Mouse (Mus musculus) kidney, postnatal 14 days (tissue): ENCODE data around the gene Txndc11.

Experiments
- DNase-seq: peaks from one replicate; pipeline ENCODE4 v3.0.0; 2022; ENCODE audit warnings: mixed read lengths

The Txndc11 gene

DNA sequence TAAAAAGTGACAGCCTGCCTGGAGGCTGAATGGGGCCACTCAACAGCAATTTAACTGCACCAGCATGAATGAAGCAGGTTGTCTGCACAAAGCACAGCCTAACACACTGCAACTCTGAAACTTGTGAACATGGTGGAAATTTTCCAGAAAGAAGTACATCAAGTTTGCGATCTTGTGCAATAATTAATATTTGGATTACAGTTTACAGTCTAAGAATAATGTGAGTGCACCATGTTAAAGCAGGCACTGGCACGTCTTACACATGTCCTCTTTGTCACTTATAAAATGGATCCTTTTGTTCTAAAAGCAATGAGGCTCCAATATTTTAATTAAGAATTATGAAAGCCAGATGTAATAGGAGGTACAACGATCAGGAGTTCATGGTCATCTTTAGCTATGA is 37.1 kb downstream of the Txndc11 start:
- no peak for DNase-seq

DNA sequence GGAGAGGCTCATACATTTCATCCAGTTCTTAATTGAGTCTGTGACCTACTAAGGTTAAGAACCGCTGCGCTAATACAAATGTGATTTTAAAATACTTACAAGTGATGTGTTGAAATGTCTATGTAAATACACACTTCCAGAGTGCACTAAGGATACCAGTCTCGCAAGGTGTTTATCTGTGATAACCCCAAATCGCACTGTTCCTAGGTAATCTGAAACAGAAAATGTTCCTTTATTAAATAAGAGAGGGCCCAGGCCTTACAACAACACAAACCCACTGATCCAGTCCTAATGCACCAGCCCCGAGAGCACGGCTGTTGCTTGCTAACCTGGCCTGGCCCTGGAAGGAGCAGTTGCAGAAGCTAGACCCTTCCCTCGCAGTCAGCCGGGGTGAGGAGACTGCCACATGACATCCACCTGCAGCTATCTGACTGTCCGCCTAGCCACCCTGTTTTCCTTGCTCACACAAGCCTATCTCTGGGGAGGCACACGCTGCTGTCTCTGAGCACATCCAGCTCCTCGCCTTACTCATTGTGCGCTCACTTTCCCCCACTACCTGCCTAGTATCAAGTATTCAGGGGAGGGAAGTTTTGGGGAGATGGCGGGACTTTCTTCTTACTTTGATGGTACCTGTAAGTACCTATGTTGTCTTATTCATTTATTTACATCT is 40.6 kb downstream of the Txndc11 start:
- no peak for DNase-seq

- no peak for DNase-seq
Measured at GRCm38 (mm10) chr16:11092523-11092922, 41.9 kb downstream of the Txndc11 start.

DNA sequence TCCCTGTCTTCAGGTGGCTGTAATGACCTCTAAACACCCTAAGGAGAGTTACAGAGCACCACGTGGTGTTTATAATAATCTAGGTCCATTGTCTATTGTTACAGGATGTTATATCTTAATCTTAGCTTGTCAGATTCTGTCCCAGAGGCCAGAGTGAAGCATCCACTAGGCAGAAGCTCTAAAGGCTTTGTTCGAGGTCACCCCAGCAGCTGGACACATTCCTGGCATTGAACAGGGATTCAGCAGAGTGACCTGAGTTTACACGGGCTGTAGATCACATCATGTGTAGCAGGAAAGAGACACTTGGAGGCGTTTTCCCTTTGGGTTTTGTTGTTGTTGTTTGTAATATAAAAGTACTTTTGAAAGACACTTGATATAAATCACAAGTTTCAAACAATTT is 42.4 kb downstream of the Txndc11 start:
- peak; percentile 69 for DNase-seq

DNA sequence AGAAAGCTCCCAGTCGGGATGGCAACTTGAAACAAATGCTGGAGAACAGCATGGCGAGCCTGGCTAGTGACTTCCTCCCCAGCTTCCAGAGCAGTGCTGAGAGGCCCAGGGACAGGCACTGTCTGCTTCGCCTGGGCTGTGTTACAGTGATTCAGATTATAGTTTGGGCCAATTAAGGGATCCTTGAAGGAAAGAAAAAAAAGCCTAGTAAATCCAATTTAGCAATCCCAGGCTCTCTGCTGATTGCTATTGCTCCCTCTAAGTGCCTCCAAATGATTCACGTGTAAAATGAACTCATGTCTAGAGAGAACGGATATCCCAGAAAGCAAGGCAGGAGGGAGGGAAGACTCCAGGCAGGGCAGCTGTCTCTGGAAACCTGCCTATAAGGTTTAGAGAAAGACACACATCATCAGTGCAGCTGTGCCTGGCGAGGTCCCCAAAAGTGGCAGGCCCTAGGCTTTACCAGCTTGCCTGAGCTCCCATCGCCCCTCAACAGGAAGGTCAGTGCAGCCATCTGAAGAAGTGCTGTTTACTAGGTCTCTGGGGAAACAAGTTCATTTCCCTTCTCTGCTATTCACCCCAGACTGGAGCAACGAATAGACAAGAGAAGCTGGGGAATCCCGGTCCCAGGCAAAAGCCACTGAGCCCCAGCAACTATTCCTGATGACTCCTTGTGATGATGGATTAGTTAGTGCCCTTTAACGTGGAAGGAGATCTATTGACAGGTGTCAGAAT is 43.4 kb downstream of the Txndc11 start:
- DNase-seq = no peak

DNA sequence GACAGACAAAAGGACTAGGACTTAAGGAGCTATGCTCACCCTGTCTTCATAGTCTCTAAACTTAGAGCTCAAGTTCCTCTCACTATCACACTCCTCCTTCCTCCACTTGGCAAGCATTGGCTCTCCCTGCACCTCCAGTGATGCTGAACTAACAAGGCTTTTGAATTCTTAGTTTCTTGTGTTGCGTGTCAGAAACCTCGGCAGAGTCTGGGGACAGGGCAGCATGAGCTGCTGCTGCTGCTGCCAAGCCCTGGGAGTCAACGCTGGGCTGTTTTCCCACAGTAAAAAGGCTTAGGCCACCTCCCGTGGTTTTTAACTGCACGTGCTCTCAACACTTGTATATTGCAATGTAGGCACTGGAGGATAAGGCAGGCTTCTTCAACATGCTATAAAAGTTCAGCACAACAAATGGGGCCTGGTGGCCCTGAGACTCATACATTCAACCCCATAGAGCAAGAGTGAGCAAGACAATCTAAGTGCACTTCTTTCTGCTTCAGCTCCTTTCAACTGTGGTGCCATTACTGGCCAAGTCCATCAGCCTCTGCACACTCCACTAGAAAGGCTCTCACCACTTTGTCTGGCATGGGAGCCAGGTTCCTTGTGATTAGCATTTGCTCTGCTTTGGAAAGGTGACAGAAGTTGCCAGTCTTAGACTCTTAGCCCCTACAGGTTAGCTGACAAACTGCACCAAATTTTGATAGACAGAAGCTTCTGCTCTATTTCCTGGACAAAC is 47.4 kb downstream of the Txndc11 start:
- no peak for DNase-seq

DNA sequence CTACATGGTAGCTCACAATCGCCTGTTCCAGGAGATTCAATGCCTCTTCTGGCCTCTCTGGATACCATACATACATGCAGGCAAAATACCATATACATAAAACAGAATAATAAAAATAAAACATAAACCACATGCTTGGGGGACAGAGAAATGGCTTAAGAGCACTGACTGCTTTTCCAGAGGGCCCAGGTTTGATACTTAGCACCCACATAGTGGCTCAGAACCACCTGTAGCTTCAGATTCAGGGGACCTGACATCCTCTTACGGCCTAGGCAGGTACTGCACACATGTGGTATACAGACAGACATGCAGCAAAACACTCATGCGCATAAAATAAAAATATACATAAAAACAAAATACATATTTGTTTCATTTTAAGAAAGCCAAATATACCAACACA is 48.2 kb downstream of the Txndc11 start:
- DNase-seq = no peak

- no peak for DNase-seq
Measured at GRCm38 (mm10) chr16:11084181-11084580, 50.3 kb downstream of the Txndc11 start.

- DNase-seq = no peak
Measured at GRCm38 (mm10) chr16:11078216-11078869, 56.1 kb downstream of the Txndc11 start.

- no peak for DNase-seq
Measured at GRCm38 (mm10) chr16:11077601-11078201, 56.7 kb downstream of the Txndc11 start.

- no peak for DNase-seq
Measured at GRCm38 (mm10) chr16:11073060-11073459, 61.4 kb downstream of the Txndc11 start.

- no peak for DNase-seq
Measured at GRCm38 (mm10) chr16:11072454-11072853, 62.0 kb downstream of the Txndc11 start.

GRCm38 (mm10) chr16:11071887-11072286 is 62.6 kb downstream of the Txndc11 start:
- DNase-seq = no peak

DNA sequence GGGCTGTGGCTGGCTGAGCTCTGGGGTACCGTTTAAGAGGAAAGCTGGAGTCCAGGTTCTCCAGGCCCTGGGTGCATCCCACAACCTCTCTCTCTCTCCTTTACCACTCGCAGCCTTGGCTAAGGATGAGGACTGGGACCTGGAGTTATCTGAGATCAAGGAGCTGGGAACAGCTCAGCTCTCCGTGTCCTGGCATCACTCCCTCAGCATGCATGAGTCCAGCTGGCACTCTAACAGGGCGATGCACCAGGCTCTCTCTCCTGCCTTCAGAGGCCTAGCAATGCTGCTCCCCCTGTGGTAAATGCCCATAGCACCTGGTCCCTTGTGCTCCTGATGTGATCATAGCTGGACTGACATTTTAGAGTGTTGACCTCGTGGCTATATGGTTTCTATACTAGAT is 63.3 kb downstream of the Txndc11 start:
- no peak for DNase-seq

- peak; percentile 74 for DNase-seq
Measured at GRCm38 (mm10) chr16:11069710-11070420, 64.6 kb downstream of the Txndc11 start.

DNA sequence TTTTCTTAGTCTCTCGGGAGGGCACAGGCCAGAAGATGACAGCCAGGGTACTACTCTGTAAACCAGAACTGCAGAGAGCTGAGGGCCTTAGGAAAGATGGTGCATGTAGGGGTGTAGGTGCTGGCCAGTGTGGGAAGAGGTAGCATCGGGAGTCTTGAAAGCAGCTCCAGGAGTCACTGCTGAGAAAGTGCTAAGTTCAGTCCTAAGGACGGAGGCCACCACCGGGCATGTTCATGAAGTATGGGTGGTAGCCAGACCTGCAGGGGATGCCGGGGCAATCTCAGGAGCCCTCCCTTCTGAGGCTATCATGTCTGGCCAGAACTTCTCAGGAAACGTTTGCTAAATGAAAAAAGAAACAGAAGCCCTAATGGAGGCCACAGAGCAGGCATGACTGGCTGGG is 65.2 kb downstream of the Txndc11 start:
- no peak for DNase-seq

- DNase-seq = no peak
Measured at GRCm38 (mm10) chr16:11068666-11069065, 65.8 kb downstream of the Txndc11 start.

- peak; percentile 62 for DNase-seq
Measured at GRCm38 (mm10) chr16:11066833-11067191, 67.6 kb downstream of the Txndc11 start.

DNA sequence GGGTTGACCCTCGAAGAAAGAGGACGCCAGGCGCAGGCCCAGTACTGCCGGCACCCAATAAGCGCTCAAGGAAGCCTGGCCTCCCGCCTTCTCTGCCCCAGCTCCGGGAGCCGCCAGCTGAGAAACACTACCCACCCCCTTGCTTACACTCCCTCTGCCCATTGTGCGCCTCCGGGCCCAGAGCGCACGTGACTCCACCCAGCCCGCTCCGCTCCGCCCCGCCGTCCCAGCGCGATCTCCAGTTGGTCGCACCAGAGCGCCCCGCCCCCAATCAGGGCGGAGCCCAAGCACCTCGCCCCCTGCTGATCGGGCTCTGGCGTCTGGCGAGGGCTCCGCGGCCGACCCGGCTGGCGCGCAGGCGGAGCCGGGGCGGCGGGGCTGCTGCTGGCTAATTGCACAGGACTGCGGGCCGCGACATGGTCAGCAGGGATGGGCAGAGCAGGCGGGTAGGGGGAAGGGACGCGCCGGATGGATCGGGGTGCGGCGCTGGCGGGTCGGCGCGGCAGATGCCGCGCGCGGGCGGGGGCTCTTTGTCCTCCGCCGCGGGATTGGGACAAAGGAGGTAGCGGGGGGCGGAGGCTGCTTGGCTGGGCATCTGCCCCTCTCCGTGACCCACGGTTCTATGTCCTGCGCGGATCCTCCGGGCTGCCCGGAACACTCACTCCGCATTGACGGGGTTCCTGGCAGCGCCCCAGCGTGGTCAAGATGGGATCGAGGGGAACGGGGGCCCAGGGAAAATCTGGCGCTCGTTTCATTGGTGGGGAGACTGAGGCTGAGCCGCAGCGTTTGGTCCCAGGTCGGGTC is 68.2 kb downstream of the Txndc11 start, which contains the start of gene Litaf:
Gene Litaf (minus strand): TSS at position 129 of the 804 bp plus-strand sequence.
- peak; percentile 99 for DNase-seq

- DNase-seq = no peak
Measured at GRCm38 (mm10) chr16:11065431-11065830, 69.0 kb downstream of the Txndc11 start.

DNA sequence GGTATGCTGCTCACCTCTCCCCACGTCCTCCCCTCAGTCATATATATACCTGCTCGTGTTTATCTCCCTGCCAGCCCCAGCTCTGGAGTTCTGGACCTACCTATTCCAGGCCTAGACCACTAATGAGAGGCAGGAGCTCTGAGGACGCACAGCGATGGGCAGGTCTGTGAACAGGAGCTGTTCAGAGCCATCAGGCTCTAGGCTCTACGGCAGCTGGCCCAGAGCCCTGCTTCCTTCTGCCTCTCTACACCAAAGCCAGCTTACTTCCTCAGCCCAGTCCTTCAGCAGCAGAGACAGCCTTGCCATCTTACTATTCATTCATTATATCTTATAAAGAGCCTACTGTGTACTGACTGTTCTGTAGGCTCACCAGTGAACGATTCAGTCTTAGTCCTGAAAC is 69.7 kb downstream of the Txndc11 start:
- no peak for DNase-seq
